Mouse (Mus musculus) heart, postnatal 0 days (tissue): ENCODE results near the gene 1700125H20Rik.

ENCODE experiments used
- CTCF ChIP-seq: IDR thresholded peaks from 2 replicates; pipeline ENCODE4 v1.5.1; 2016; ENCODE audit warnings: antibody characterized with exemption, control low read depth, low read depth
- EP300 ChIP-seq: IDR thresholded peaks from 2 replicates; pipeline ENCODE4 v1.6.1; 2016; ENCODE audit warnings: antibody characterized with exemption, low read depth

DNA sequence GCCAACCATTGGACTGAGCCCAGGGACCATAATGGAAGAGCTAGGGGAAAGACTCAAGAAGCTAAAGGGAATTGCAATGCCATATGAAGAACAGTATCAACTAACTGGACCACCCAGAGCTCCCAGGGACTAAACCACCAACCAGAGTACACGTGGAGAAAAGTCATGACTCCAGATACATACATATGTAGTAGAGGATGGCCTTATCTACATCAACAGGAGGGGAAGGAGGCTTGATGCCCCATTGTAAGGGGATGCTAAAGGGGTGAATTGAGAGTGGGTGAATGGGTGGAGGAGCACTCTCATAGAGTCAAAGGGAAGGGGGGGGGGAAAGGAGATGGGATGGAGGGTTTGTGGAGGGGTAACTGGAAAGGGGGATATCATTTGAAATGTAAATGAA, 48.1 kb upstream of the 1700125H20Rik start:
- no peak for TF ChIP-seq CTCF
- no peak for TF ChIP-seq EP300
